Mouse (Mus musculus) hindbrain, embryonic 14.5 days (tissue): ENCODE results near the gene Calhm3. TPM values are rescaled to one million over a fixed set of nuclear protein-coding genes. Genes with fewer than 3 reads are reported as not detected.
"Not testable (repeated sequence)": the region's sequence is repeated elsewhere in the genome, so short reads cannot be mapped to it uniquely, and the experiment has no call there.

Source experiments
- ATAC-seq: fragments of 200-750 bp; cut with Nextera tagmentation; 2 replicates; pipeline ENCODE4 v1.8.0; 2017; ENCODE audit warnings: moderate number of reproducible peaks, mild to moderate bottlenecking, moderate TSS enrichment, moderate library complexity; ENCODE audit not compliant: low FRiP score
- DNase-seq: peaks from one replicate; pipeline ENCODE4 v3.0.0-alpha.2; 2015; ENCODE audit warnings: low spot score
- H3K27ac ChIP-seq: fragments of 300-500 bp; sonication (generic); 2 replicates; pipeline ENCODE4 v1.5.1; 2014; ENCODE audit warnings: mild to moderate bottlenecking, moderate library complexity
- H3K27me3 ChIP-seq: fragments of 300-500 bp; sonication (generic); 2 replicates; pipeline ENCODE4 v1.6.1; 2014; ENCODE audit warnings: mild to moderate bottlenecking, low read length, mixed read lengths; ENCODE audit not compliant: control insufficient read depth, insufficient read depth
- H3K36me3 ChIP-seq: fragments of 300-500 bp; sonication (generic); replicated peaks from 2 replicates; pipeline ENCODE4 v1.6.1; 2014; ENCODE audit not compliant: control insufficient read depth, insufficient read depth
- H3K4me1 ChIP-seq: fragments of 300-500 bp; sonication (generic); replicated peaks from 2 replicates; pipeline ENCODE4 v1.6.1; 2014; ENCODE audit warnings: antibody characterized with exemption, low read length, mixed read lengths; ENCODE audit not compliant: control insufficient read depth, insufficient read depth
- H3K4me2 ChIP-seq: fragments of 300-500 bp; sonication (generic); replicated peaks from 2 replicates; pipeline ENCODE4 v1.6.1; 2014; ENCODE audit warnings: mild to moderate bottlenecking, moderate library complexity
- H3K4me3 ChIP-seq: fragments of 300-500 bp; sonication (generic); replicated peaks from 2 replicates; pipeline ENCODE4 v1.5.1; 2014; ENCODE audit warnings: mild to moderate bottlenecking, low read length
- H3K9ac ChIP-seq: fragments of 300-500 bp; sonication (generic); 2 replicates; pipeline ENCODE4 v1.6.1; 2014
- H3K9me3 ChIP-seq: fragments of 300-500 bp; sonication (generic); 2 replicates; pipeline ENCODE4 v1.6.1; 2016; ENCODE audit warnings: low read length; ENCODE audit not compliant: control insufficient read depth
- WGBS: fragments of 180-500 bp; shearing (Covaris S2); extraction: QIAGEN DNeasy Blood & Tissue Kit; methylation state at CpG from one replicate; pipeline ENCODE4 v1.1.7; 2014; 5-methylcytosine and 5-hydroxymethylcytosine counted together
- polyA plus RNA-seq: library from polyadenylated mRNA; unstranded; fragments of >200 nt; fragmentation: Nextera tagmentation; extraction: Ambion mirVana; gene quantifications from 2 replicates; pipeline ENCODE4 v1.2.1, GENCODE M21; 2014

Gene Calhm3
- polyA plus RNA-seq, 1 experiment from 2014 or later, result not detected

DNA sequence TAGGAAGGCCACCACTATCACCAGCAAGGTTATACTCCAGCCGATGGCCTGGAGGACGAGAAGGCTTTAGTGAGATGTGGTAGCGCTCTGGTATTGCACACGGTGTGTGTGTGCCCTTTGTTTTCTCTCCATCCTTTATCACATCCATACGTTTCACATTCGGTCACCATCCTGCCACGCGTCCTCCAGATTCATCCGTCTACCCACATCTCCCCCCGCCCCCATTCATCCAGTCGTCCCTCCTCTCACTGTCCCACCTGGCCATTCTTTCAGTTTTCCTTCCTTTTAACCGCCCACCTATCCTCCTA, 5.5 kb downstream of the Calhm3 start:
- H3K4me2 ChIP-seq, result peak overlapping the region; percentile 58
- H3K4me3 ChIP-seq, result peak overlapping the region; percentile 32
- no peak for ATAC-seq
- H3K36me3 ChIP-seq, result no peaks in the 10 kb centered on the region
- DNase-seq, result no peak
- no peaks in the 10 kb centered on the region for H3K27me3 ChIP-seq
- H3K9me3 ChIP-seq, result no peaks in the 10 kb centered on the region
- H3K27ac ChIP-seq, result no peak overlapping the region
- H3K4me1 ChIP-seq, result no peaks in the 10 kb centered on the region
- peak overlapping the region; percentile 52 for H3K9ac ChIP-seq
- WGBS, result 70% methylated on average over 12 of the region's 12 CpGs

DNA sequence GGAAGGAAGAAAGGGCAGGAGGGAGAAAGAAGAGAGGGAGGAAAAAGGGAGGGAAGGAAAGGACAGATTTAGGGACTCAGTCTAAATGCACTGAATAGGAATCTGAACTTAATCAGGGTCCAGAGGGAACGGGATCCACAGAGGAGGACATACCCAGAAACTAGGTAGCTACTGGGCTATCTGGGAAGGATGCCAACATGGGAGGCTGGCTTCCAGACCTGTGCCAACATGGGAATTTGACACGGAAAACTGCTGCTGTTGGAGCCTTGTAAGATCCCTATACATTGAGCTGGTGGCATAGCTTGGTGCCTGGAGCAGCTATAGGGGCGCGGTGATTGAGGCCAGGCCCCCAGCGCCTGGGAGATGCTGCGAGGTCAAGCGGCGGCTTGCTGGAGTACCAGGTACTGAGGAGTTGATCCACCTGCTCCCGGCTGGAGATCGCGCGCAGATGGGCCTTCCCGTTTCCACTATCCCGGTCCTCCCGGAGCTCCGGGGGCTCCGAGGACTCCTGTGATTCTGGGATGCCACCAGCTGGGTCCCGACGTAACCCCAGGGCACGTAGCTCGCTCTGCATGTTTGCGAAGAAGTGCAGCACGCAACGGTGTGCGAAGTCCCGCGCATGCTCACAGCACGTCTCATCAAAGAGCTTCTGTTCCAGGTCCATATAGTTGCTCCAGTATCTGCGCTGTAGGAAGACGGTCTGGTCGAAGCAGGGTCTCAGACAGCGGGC, 6.1 kb downstream of the Calhm3 start:
- peak; percentile 65 for ATAC-seq
- H3K27ac ChIP-seq, result no peak overlapping the region
- WGBS, result 29% methylated on average over 32 of the region's 32 CpGs

GRCm38 (mm10) chr19:47149854-47150253, 7.7 kb downstream of the Calhm3 start:
- no peak for DNase-seq

More for the DNA sequence above, 6.1 kb downstream of the Calhm3 start:
- peak overlapping the region; percentile 52 for H3K9ac ChIP-seq
- DNase-seq, result peak; percentile 52
- no peaks in the 10 kb centered on the region for H3K4me1 ChIP-seq
- H3K4me2 ChIP-seq, result peak overlapping the region; percentile 58
- H3K9me3 ChIP-seq, result no peaks in the 10 kb centered on the region
- H3K36me3 ChIP-seq, result no peaks in the 10 kb centered on the region
- no peaks in the 10 kb centered on the region for H3K27me3 ChIP-seq
- H3K4me3 ChIP-seq, result peak overlapping the region; percentile 32

GRCm38 (mm10) chr19:47148267-47148847, 9.2 kb downstream of the Calhm3 start:
- Histone ChIP-seq H3K27ac (no peak overlapping the region), H3K9me3 (no peaks in the 10 kb centered on the region), H3K4me1 (no peaks in the 10 kb centered on the region), H3K36me3 (no peaks in the 10 kb centered on the region), H3K9ac (no peak overlapping the region), H3K4me3 (no peak overlapping the region), H3K4me2 (no peak overlapping the region), H3K27me3 (no peaks in the 10 kb centered on the region)
- no peak for ATAC-seq
- DNase-seq, result no peak
- WGBS, result 82% methylated on average over 5 of the region's 5 CpGs

More at GRCm38 (mm10) chr19:47149854-47150253, 7.7 kb downstream of the Calhm3 start:
- Histone ChIP-seq H3K4me3 (no peak overlapping the region), H3K27ac (no peak overlapping the region), H3K9ac (no peak overlapping the region), H3K4me1 (no peaks in the 10 kb centered on the region), H3K4me2 (no peak overlapping the region), H3K9me3 (no peaks in the 10 kb centered on the region), H3K36me3 (no peaks in the 10 kb centered on the region), H3K27me3 (no peaks in the 10 kb centered on the region)
- ATAC-seq, result no peak
- WGBS, result 72% methylated on average over 3 of the region's 4 CpGs

GRCm38 (mm10) chr19:47144154-47144553, 13.4 kb downstream of the Calhm3 start, which contains the start of gene Calhm1:
Gene Calhm1 (minus strand): TSS chr19:47144254.
- no peak within 1 kb of the TSS for H3K9ac ChIP-seq
- no peak within 1 kb of the TSS for H3K4me3 ChIP-seq
- no peaks in the 10 kb centered on the region for H3K27me3 ChIP-seq
- no peaks in the 10 kb centered on the region for H3K4me1 ChIP-seq
- H3K4me2 ChIP-seq, result no peak within 1 kb of the TSS
- ATAC-seq (no peak), DNase-seq (no peak)
- H3K27ac ChIP-seq, result no peak within 1 kb of the TSS
- H3K36me3 ChIP-seq, result no peaks in the 10 kb centered on the region
- 96% methylated on average over 6 of the region's 6 CpGs for WGBS
- H3K9me3 ChIP-seq, result no peaks in the 10 kb centered on the region

DNA sequence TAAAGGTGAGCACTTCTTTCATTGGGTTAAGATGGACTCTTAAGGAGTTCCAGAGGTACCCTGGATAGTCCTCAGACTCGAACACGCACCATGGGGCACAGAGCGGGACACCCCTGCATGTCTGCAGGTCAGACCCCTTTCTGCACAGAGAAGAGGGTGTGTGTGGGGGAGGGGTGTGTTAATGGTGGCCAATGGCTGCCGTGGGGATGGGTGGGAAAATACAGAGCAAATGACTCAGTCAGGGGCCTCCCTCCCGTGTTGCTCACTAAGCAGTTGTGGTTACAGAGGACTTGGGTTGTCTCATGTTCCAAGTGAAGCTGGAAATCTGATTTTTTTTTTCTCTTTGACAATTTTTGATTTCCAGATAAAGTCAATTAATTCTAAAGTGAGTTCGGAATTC, 15.1 kb downstream of the Calhm3 start:
- no peak overlapping the region for H3K9ac ChIP-seq

GRCm38 (mm10) chr19:47139611-47140010, 18.0 kb downstream of the Calhm3 start:
- not testable (repeated sequence) for DNase-seq, H3K36me3 ChIP-seq, H3K4me2 ChIP-seq, H3K4me3 ChIP-seq, H3K27ac ChIP-seq, H3K9me3 ChIP-seq, H3K27me3 ChIP-seq, ATAC-seq, H3K9ac ChIP-seq, H3K4me1 ChIP-seq
- WGBS, result 50% methylated on average over 7 of the region's 7 CpGs

More for the DNA sequence above, 15.1 kb downstream of the Calhm3 start:
- no peak overlapping the region for H3K4me2 ChIP-seq
- no peak overlapping the region for H3K4me3 ChIP-seq
- no peaks in the 10 kb centered on the region for H3K27me3 ChIP-seq
- H3K9me3 ChIP-seq, result no peaks in the 10 kb centered on the region
- H3K27ac ChIP-seq, result no peak overlapping the region
- DNase-seq (no peak), ATAC-seq (no peak)
- H3K4me1 ChIP-seq, result peaks cover 5% of the 10 kb centered on the region
- no peaks in the 10 kb centered on the region for H3K36me3 ChIP-seq
- 78% methylated on average over 6 of the region's 6 CpGs for WGBS

GRCm38 (mm10) chr19:47137771-47138421, 19.7 kb downstream of the Calhm3 start, which contains the start of gene Calhm2:
Gene Calhm2 (minus strand): TSS chr19:47138294.
- Histone ChIP-seq H3K9me3 (no peaks in the 10 kb centered on the region), H3K36me3 (peaks cover 3% of the 10 kb centered on the region), H3K27ac (no peak within 1 kb of the TSS), H3K4me1 (peaks cover 8% of the 10 kb centered on the region), H3K4me3 (no peak within 1 kb of the TSS; the same call in 1 of the 2 replicates), H3K9ac (peak within 1 kb of the TSS; percentile 25), H3K27me3 (no peaks in the 10 kb centered on the region), H3K4me2 (peak within 1 kb of the TSS; percentile 47)
- ATAC-seq (no peak), DNase-seq (no peak)
- 15% methylated on average over 28 of the region's 28 CpGs for WGBS

GRCm38 (mm10) chr19:47137051-47137581, 20.4 kb downstream of the Calhm3 start:
- Histone ChIP-seq H3K4me3 (no peak overlapping the region; the same call in 1 of the 2 replicates), H3K36me3 (peaks cover 10% of the 10 kb centered on the region), H3K4me1 (peaks cover 8% of the 10 kb centered on the region), H3K9me3 (no peaks in the 10 kb centered on the region), H3K4me2 (peak overlapping the region; percentile 47), H3K27me3 (no peaks in the 10 kb centered on the region), H3K27ac (no peak overlapping the region), H3K9ac (no peak overlapping the region)
- 50% methylated on average over 6 of the region's 6 CpGs for WGBS
- ATAC-seq (no peak), DNase-seq (no peak)
